Mouse (Mus musculus): ENCODE data around the gene Hmga1b. TPM values are rescaled to one million over a fixed set of nuclear protein-coding genes. Genes with fewer than 3 reads are reported as not detected.
"Not testable (repeated sequence)": the region's sequence is repeated elsewhere in the genome, so short reads cannot be mapped to it uniquely, and the experiment has no call there.

Gene Hmga1b
- polyA plus RNA-seq, 1 experiment from 2014 or later = 5.3 TPM

GRCm38 (mm10) chr11:120727564-120727963 lies 35.0 kb upstream of the Hmga1b start:
- no peak for TF ChIP-seq CTCF (IDR thresholded peaks at IDR 0.05; ENCODE audit: low read depth)
- no peak overlapping the region for H3K4me3 ChIP-seq (ENCODE audit: low read depth, low read length)
- 0 out of 2 replicates have a peak, but pooled peaks cover 2% of the 10 kb centered on the region for H3K4me1 ChIP-seq (ENCODE audit: insufficient read depth)
- no peaks in the 10 kb centered on the region for H3K27me3 ChIP-seq (ENCODE audit: insufficient read depth, low read length)
- H3K9ac ChIP-seq = no peak overlapping the region
- DNase-seq (no peak), ATAC-seq (ENCODE audit: insufficient read depth) (no peak)
- H3K9me3 ChIP-seq (ENCODE audit: low read depth, low read length) = no peaks in the 10 kb centered on the region
- no peaks in the 10 kb centered on the region for H3K36me3 ChIP-seq (ENCODE audit: insufficient read depth)
- peak overlapping the region; percentile 84 for H3K4me2 ChIP-seq
- H3K27ac ChIP-seq (ENCODE audit: low read depth) = no peak overlapping the region
- WGBS = 62% methylated on average over 12 of the region's 12 CpGs

- Histone ChIP-seq H3K27me3 (ENCODE audit: insufficient read depth, low read length) (no peaks in the 10 kb centered on the region), H3K36me3 (ENCODE audit: insufficient read depth) (no peaks in the 10 kb centered on the region), H3K27ac (ENCODE audit: low read depth) (no peak overlapping the region), H3K9ac (no peak overlapping the region; the same call in 1 of the 2 replicates), H3K9me3 (ENCODE audit: low read depth, low read length) (no peaks in the 10 kb centered on the region), H3K4me1 (ENCODE audit: insufficient read depth) (0 out of 2 replicates have a peak, but pooled peaks cover 2% of the 10 kb centered on the region), H3K4me2 (no peak overlapping the region), H3K4me3 (ENCODE audit: low read depth, low read length) (no peak overlapping the region)
- no peak for TF ChIP-seq CTCF (IDR thresholded peaks at IDR 0.05; ENCODE audit: low read depth)
- no peak for ATAC-seq (ENCODE audit: insufficient read depth)
- 68% methylated on average over 11 of the region's 11 CpGs for WGBS
- no peak for DNase-seq
Observed at GRCm38 (mm10) chr11:120728530-120729240, 33.9 kb upstream of the Hmga1b start.

- WGBS = 2% methylated on average over 18 of the region's 21 CpGs
- not testable (repeated sequence) for H3K9ac ChIP-seq; H3K36me3 ChIP-seq (ENCODE audit: insufficient read depth); H3K27me3 ChIP-seq (ENCODE audit: insufficient read depth, low read length); H3K4me1 ChIP-seq (ENCODE audit: insufficient read depth); H3K9me3 ChIP-seq (ENCODE audit: low read depth, low read length); H3K27ac ChIP-seq (ENCODE audit: low read depth)
- Histone ChIP-seq H3K4me3 (ENCODE audit: low read depth, low read length) (peak overlapping the region; percentile 14; the same call in 1 of the 2 replicates), H3K4me2 (peak overlapping the region; percentile 48)
- DNase-seq (peak; percentile 83), ATAC-seq (ENCODE audit: insufficient read depth) (0 out of 2 replicates have a peak, but pooled peaks have one; percentile 22)
Observed at GRCm38 (mm10) chr11:120729432-120730050, 33.1 kb upstream of the Hmga1b start.

GRCm38 (mm10) chr11:120730331-120730870 lies 32.2 kb upstream of the Hmga1b start:
- 86% methylated on average over 10 of the region's 10 CpGs for WGBS
- no peak for DNase-seq

GRCm38 (mm10) chr11:120731395-120731794 lies 31.2 kb upstream of the Hmga1b start:
- no peak overlapping the region for H3K4me3 ChIP-seq (ENCODE audit: low read depth, low read length)
- no peaks in the 10 kb centered on the region for H3K27me3 ChIP-seq (ENCODE audit: insufficient read depth, low read length)
- ATAC-seq (ENCODE audit: insufficient read depth) (no peak), DNase-seq (no peak)
- 83% methylated on average over 1 of the region's 1 CpGs for WGBS
- no peak overlapping the region for H3K27ac ChIP-seq (ENCODE audit: low read depth)
- H3K9ac ChIP-seq = no peak overlapping the region
- H3K4me2 ChIP-seq = no peak overlapping the region
- H3K4me1 ChIP-seq (ENCODE audit: insufficient read depth) = 0 out of 2 replicates have a peak, but pooled peaks cover under 1% of the 10 kb centered on the region
- H3K9me3 ChIP-seq (ENCODE audit: low read depth, low read length) = no peaks in the 10 kb centered on the region
- TF ChIP-seq CTCF (IDR thresholded peaks at IDR 0.05; ENCODE audit: low read depth) = no peak
- H3K36me3 ChIP-seq (ENCODE audit: insufficient read depth) = no peaks in the 10 kb centered on the region

More at GRCm38 (mm10) chr11:120730331-120730870, 32.2 kb upstream of the Hmga1b start:
- Histone ChIP-seq H3K27me3 (ENCODE audit: insufficient read depth, low read length) (no peaks in the 10 kb centered on the region), H3K4me3 (ENCODE audit: low read depth, low read length) (no peak overlapping the region), H3K36me3 (ENCODE audit: insufficient read depth) (no peaks in the 10 kb centered on the region), H3K4me1 (ENCODE audit: insufficient read depth) (0 out of 2 replicates have a peak, but pooled peaks cover 2% of the 10 kb centered on the region), H3K27ac (ENCODE audit: low read depth) (no peak overlapping the region), H3K9me3 (ENCODE audit: low read depth, low read length) (no peaks in the 10 kb centered on the region), H3K4me2 (no peak overlapping the region), H3K9ac (no peak overlapping the region)
- no peak for TF ChIP-seq CTCF (IDR thresholded peaks at IDR 0.05; ENCODE audit: low read depth)
- ATAC-seq (ENCODE audit: insufficient read depth) = no peak

- Histone ChIP-seq H3K27me3 (ENCODE audit: insufficient read depth, low read length) (no peaks in the 10 kb centered on the region), H3K4me1 (ENCODE audit: insufficient read depth) (no peaks in the 10 kb centered on the region), H3K27ac (ENCODE audit: low read depth) (no peak within 1 kb of the TSS), H3K4me3 (ENCODE audit: low read depth, low read length) (no peak within 1 kb of the TSS), H3K4me2 (no peak within 1 kb of the TSS), H3K9me3 (ENCODE audit: low read depth, low read length) (no peaks in the 10 kb centered on the region), H3K36me3 (ENCODE audit: insufficient read depth) (no peaks in the 10 kb centered on the region), H3K9ac (no peak within 1 kb of the TSS)
- DNase-seq (peak; percentile 38), ATAC-seq (ENCODE audit: insufficient read depth) (no peak)
- TF ChIP-seq CTCF (IDR thresholded peaks at IDR 0.05; ENCODE audit: low read depth) = no peak
- 70% methylated on average over 12 of the region's 12 CpGs for WGBS
Observed at GRCm38 (mm10) chr11:120731858-120732680, 30.5 kb upstream of the Hmga1b start, which contains the start of gene Cbr2. TSS of gene Cbr2 (minus strand) at chr11:120732114.

All from lung, embryonic 14.5 days (tissue).